Mouse (Mus musculus) G1E (cell line): ENCODE data around the gene Sh3rf3. TPM values are rescaled to one million over a fixed set of nuclear protein-coding genes. Genes with fewer than 3 reads are reported as not detected.

Source experiments
- ATAC-seq: 2 replicates; pipeline ENCODE4 v1.8.0; 2016; ENCODE audit warnings: mild to moderate bottlenecking; ENCODE audit not compliant: insufficient number of reproducible peaks, poor library complexity, low FRiP score, severe bottlenecking; ENCODE audit errors: extremely low read depth
- DNase-seq: peaks from one replicate; pipeline ENCODE4 v3.0.0; 2012; ENCODE audit warnings: low spot score
- H3K27me3 ChIP-seq: 2 replicates; pipeline ENCODE4 v1.6.1; 2012; ENCODE audit warnings: mild to moderate bottlenecking, low read length, inconsistent platforms; ENCODE audit not compliant: insufficient read depth
- H3K36me3 ChIP-seq: replicated peaks from 2 replicates; pipeline ENCODE3; 2012; ENCODE audit warnings: mild to moderate bottlenecking, inconsistent platforms
- H3K4me1 ChIP-seq: 2 replicates; pipeline ENCODE4 v1.6.1; 2012; ENCODE audit warnings: low read depth, low read length, inconsistent platforms, mixed read lengths; ENCODE audit not compliant: insufficient read depth
- H3K4me3 ChIP-seq: 2 replicates; pipeline ENCODE4 v1.5.1; 2012; ENCODE audit warnings: low read depth, mild to moderate bottlenecking, inconsistent platforms, low read length, moderate library complexity, mixed read lengths
- H3K9me3 ChIP-seq: replicated peaks from 2 replicates; pipeline ENCODE4 v1.6.1; 2012; ENCODE audit warnings: inconsistent platforms
- CTCF ChIP-seq: IDR thresholded peaks from 2 replicates; pipeline ENCODE4 v1.5.1; 2012; ENCODE audit warnings: low read depth, low read length, inconsistent platforms, mixed read lengths
- GATA1 ChIP-seq: IDR thresholded peaks from 2 replicates; pipeline ENCODE4 v1.6.1; 2012; ENCODE audit warnings: borderline replicate concordance, low read length, inconsistent platforms, mixed read lengths
- GATA2 ChIP-seq: IDR thresholded peaks from 2 replicates; pipeline ENCODE4 v1.6.1; 2012; ENCODE audit warnings: low read depth, low read length, inconsistent platforms, borderline replicate concordance
- POLR2AphosphoS5 ChIP-seq: IDR thresholded peaks from 2 replicates; pipeline ENCODE4 v1.6.1; 2012; ENCODE audit warnings: low read depth, low read length, inconsistent platforms; ENCODE audit not compliant: insufficient replicate concordance
- TAL1 ChIP-seq: conservative IDR thresholded peaks from 2 replicates; pipeline ENCODE4 v1.6.1; 2012; ENCODE audit warnings: low read depth, low read length, inconsistent platforms, mixed read lengths
- polyA plus RNA-seq: library from polyadenylated mRNA; stranded (reverse); fragments of >175 nt; gene quantifications from 2 replicates; pipeline ENCODE4 v1.2.3, GENCODE M21; 2012
- total RNA-seq, 2 experiments: library from RNA; stranded (forward) in 1 of 2; stranded (reverse) in 1 of 2; fragments of 200-1000 nt in 1 of 2; fragments of >200 nt in 1 of 2; fragmentation: Nextera tagmentation in 1 of 2; gene quantifications; 2 replicates each; pipeline ENCODE4 v1.2.3; 2014 to 2017

Gene Sh3rf3
- total and polyA plus RNA-seq, 3 experiments: 0.22 TPM; not detected in 2

GRCm38 (mm10) chr10:59013618-59014017 is 200.5 kb downstream of the Sh3rf3 start:
- ATAC-seq: no peak
- TF ChIP-seq TAL1: no peak
- no peak for TF ChIP-seq CTCF
- TF ChIP-seq GATA2: no peak
- no peak for TF ChIP-seq GATA1
- TF ChIP-seq POLR2AphosphoS5: no peak
- Histone ChIP-seq H3K4me3 (no peak overlapping the region), H3K4me1 (no peaks in the 10 kb centered on the region), H3K36me3 (no peaks in the 10 kb centered on the region), H3K27me3 (no peaks in the 10 kb centered on the region), H3K9me3 (no peaks in the 10 kb centered on the region)
- no peak for DNase-seq

GRCm38 (mm10) chr10:59019302-59019973 is 206.3 kb downstream of the Sh3rf3 start:
- TF ChIP-seq GATA2: no peak
- no peak for TF ChIP-seq CTCF
- no peak for TF ChIP-seq POLR2AphosphoS5
- TF ChIP-seq TAL1: no peak
- no peak for TF ChIP-seq GATA1
- DNase-seq: no peak
- Histone ChIP-seq H3K36me3 (no peaks in the 10 kb centered on the region), H3K9me3 (no peaks in the 10 kb centered on the region), H3K4me3 (no peak overlapping the region), H3K4me1 (no peaks in the 10 kb centered on the region), H3K27me3 (no peaks in the 10 kb centered on the region)
- no peak for ATAC-seq

- Histone ChIP-seq H3K4me3 (no peak overlapping the region), H3K4me1 (no peaks in the 10 kb centered on the region), H3K27me3 (no peaks in the 10 kb centered on the region), H3K36me3 (no peaks in the 10 kb centered on the region), H3K9me3 (no peaks in the 10 kb centered on the region)
- DNase-seq (no peak), ATAC-seq (no peak)
- TF ChIP-seq GATA1 (no peak), TAL1 (no peak), CTCF (no peak), GATA2 (no peak), POLR2AphosphoS5 (no peak)
Measured at GRCm38 (mm10) chr10:59050434-59050833, 237.3 kb downstream of the Sh3rf3 start.

- no peak overlapping the region for H3K4me3 ChIP-seq
- no peaks in the 10 kb centered on the region for H3K4me1 ChIP-seq
- no peak for DNase-seq
- TF ChIP-seq CTCF (no peak), TAL1 (no peak), GATA1 (no peak), POLR2AphosphoS5 (no peak), GATA2 (no peak)
- no peak for ATAC-seq
- no peaks in the 10 kb centered on the region for H3K36me3 ChIP-seq
- no peaks in the 10 kb centered on the region for H3K27me3 ChIP-seq
- no peaks in the 10 kb centered on the region for H3K9me3 ChIP-seq
Measured at GRCm38 (mm10) chr10:59056294-59056693, 243.1 kb downstream of the Sh3rf3 start.

GRCm38 (mm10) chr10:59066804-59067203 is 253.6 kb downstream of the Sh3rf3 start:
- TF ChIP-seq GATA2 (no peak), TAL1 (no peak), GATA1 (no peak), CTCF (no peak), POLR2AphosphoS5 (no peak)
- no peak for ATAC-seq
- H3K27me3 ChIP-seq: no peaks in the 10 kb centered on the region
- no peak overlapping the region for H3K4me3 ChIP-seq
- H3K36me3 ChIP-seq: no peaks in the 10 kb centered on the region
- H3K4me1 ChIP-seq: no peaks in the 10 kb centered on the region
- DNase-seq: no peak
- no peaks in the 10 kb centered on the region for H3K9me3 ChIP-seq

- TF ChIP-seq TAL1: no peak
- no peak for ATAC-seq
- H3K4me3 ChIP-seq: no peak overlapping the region
- DNase-seq: no peak
- no peaks in the 10 kb centered on the region for H3K4me1 ChIP-seq
- H3K9me3 ChIP-seq: no peaks in the 10 kb centered on the region
- H3K27me3 ChIP-seq: no peaks in the 10 kb centered on the region
- H3K36me3 ChIP-seq: no peaks in the 10 kb centered on the region
Measured at GRCm38 (mm10) chr10:59072827-59073226, 259.7 kb downstream of the Sh3rf3 start.

GRCm38 (mm10) chr10:59076681-59077080 is 263.5 kb downstream of the Sh3rf3 start:
- H3K27me3 ChIP-seq: no peaks in the 10 kb centered on the region
- H3K36me3 ChIP-seq: no peaks in the 10 kb centered on the region
- no peaks in the 10 kb centered on the region for H3K9me3 ChIP-seq
- TF ChIP-seq POLR2AphosphoS5 (no peak), CTCF (no peak), GATA2 (no peak), TAL1 (no peak), GATA1 (no peak)
- H3K4me1 ChIP-seq: no peaks in the 10 kb centered on the region
- ATAC-seq: no peak
- DNase-seq: no peak
- H3K4me3 ChIP-seq: no peak overlapping the region
